9 mouse cellular contexts compared by ENCODE assay signal in the genomic region with DNA sequence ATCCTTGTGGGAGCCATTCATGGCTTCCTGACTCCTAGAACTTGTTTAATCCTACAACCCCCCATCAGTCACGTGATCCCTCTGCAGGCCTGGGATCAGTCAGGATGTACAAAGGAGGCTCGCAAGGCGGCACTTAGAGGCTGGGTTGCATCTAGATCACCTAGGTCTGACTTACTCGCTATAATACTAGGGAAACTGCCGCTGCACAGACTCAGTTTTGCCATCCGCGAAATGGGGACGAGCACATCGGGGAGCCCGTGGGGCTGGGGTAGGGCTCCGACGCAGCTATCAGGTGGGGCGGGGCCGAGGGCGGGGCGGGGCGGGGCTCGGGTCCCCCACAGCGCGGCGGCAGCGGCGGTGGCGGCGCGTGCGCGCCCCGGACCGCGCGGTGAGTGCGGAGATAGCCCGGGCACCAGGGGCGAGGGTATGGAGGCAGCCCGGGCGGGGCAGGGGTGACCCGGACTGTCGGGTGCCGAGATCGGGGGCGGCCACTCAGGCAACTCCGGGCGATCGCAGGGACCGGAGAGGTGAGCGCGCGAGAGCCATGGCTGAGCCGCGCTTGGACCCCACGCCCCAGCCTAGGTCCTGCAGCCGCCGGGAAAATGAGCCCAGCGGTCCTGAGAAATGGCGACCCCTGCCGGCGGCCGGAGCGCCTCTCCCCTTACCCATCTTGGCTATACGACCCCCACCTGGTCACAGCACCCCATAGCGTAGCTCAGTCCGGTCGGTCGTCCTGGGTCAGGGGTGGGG. TPM values are rescaled to one million over a fixed set of nuclear protein-coding genes. Genes with fewer than 3 reads are reported as not detected.
DNase-seq lines count a peak whose midpoint lies in the region; ATAC-seq lines count a peak whose summit lies in the region.
"Had no signal": no experiment of that assay in that cellular context is flagged by ENCODE, and none has a peak within 500 bp of the region (broad histone marks: within the 10 kb centered on the region; RNA-seq: fewer than 3 reads in every experiment).

A gene (plus strand): TSS at position 346 of the 750 bp plus-strand sequence.

- H3K4me3 ChIP-seq in heart, embryonic 13.5 days: peak within 1 kb of the TSS; percentile 75
- H3K4me3 ChIP-seq in liver, embryonic 16.5 days (ENCODE audit: low read depth, low read length): peak within 1 kb of the TSS; percentile 65
- peak within 1 kb of the TSS; percentile 51 for H3K4me3 ChIP-seq in neural tube, embryonic 14.5 days (ENCODE audit: low read depth, low read length)

- peak within 1 kb of the TSS; percentile 89 for H3K27ac ChIP-seq in heart, embryonic 13.5 days (replicated peaks)
- no peak within 1 kb of the TSS for H3K27ac ChIP-seq in liver, embryonic 16.5 days (ENCODE audit: low read length)
- H3K27ac ChIP-seq in neural tube, embryonic 14.5 days (ENCODE audit: low read depth, low read length): peak within 1 kb of the TSS; percentile 39

- WGBS in heart, embryonic 13.5 days: 1% methylated on average over 62 of the region's 65 CpGs
- under 1% methylated on average over 60 of the region's 65 CpGs for WGBS in liver, embryonic 16.5 days (ENCODE audit: insufficient replicate concordance)
- WGBS in neural tube, embryonic 14.5 days: 1% methylated on average over 51 of the region's 65 CpGs

- peak; percentile 20; the same call in 1 of the 2 replicates for ATAC-seq in heart, embryonic 13.5 days (ENCODE audit: extremely low read depth, insufficient number of reproducible peaks, low FRiP score, low TSS enrichment)
- ATAC-seq in liver, embryonic 16.5 days (ENCODE audit: low read depth): peak; percentile 61
- ATAC-seq in neural tube, embryonic 14.5 days (ENCODE audit: low read depth): peak; percentile 82

- H3K9me3 ChIP-seq in heart, embryonic 13.5 days: no peaks in the 10 kb centered on the region
- no peaks in the 10 kb centered on the region for H3K9me3 ChIP-seq in liver, embryonic 16.5 days (replicated peaks; ENCODE audit: control insufficient read depth, low read length)
- H3K9me3 ChIP-seq in neural tube, embryonic 14.5 days (ENCODE audit: control insufficient read depth, low read length): no peaks in the 10 kb centered on the region

- H3K4me2 ChIP-seq in heart, embryonic 13.5 days: peak within 1 kb of the TSS; percentile 84
- H3K4me2 ChIP-seq in liver, embryonic 16.5 days (ENCODE audit: low read depth, low read length): peak within 1 kb of the TSS; percentile 75
- peak within 1 kb of the TSS; percentile 58 for H3K4me2 ChIP-seq in neural tube, embryonic 14.5 days (ENCODE audit: low read depth, low read length)

- peak within 1 kb of the TSS; percentile 89 for H3K9ac ChIP-seq in heart, embryonic 13.5 days
- H3K9ac ChIP-seq in liver, embryonic 16.5 days (ENCODE audit: low read depth, low read length): peak within 1 kb of the TSS; percentile 65
- peak within 1 kb of the TSS; percentile 69 for H3K9ac ChIP-seq in neural tube, embryonic 14.5 days (replicated peaks; ENCODE audit: low read depth, low read length)

- no peaks in the 10 kb centered on the region for H3K27me3 ChIP-seq in heart, embryonic 13.5 days (replicated peaks)
- no peaks in the 10 kb centered on the region for H3K27me3 ChIP-seq in liver, embryonic 16.5 days (ENCODE audit: control insufficient read depth, insufficient read depth, low read depth, low read length)
- no peaks in the 10 kb centered on the region for H3K27me3 ChIP-seq in neural tube, embryonic 14.5 days (ENCODE audit: control insufficient read depth, insufficient read depth, low read length)

- DNase-seq in CD4-positive, CD25-positive, alpha-beta regulatory T cell, adult 2 months (ENCODE audit: low read depth, low spot score): peak; percentile 71
- peak; percentile 67 to 72 for DNase-seq in adrenal gland, adult 18-20 months (ENCODE audit: low spot score in 2 of 2)
- peak; percentile 90 for DNase-seq in embryo, embryonic 9.5 days (ENCODE audit: extremely low spot score)
- DNase-seq in kidney, postnatal 25 days: peak; percentile 67 to 76
- DNase-seq in thymus, postnatal 0 days (ENCODE audit: low spot score): peak; percentile 51

- peaks cover 21% of the 10 kb centered on the region for H3K36me3 ChIP-seq in heart, embryonic 13.5 days
- H3K36me3 ChIP-seq in liver, embryonic 16.5 days (ENCODE audit: control insufficient read depth, insufficient read depth): no peaks in the 10 kb centered on the region
- H3K36me3 ChIP-seq in neural tube, embryonic 14.5 days (ENCODE audit: control insufficient read depth, insufficient read depth, low read length): no peaks in the 10 kb centered on the region

- peaks cover 53% of the 10 kb centered on the region for H3K4me1 ChIP-seq in heart, embryonic 13.5 days
- peaks cover 15% of the 10 kb centered on the region for H3K4me1 ChIP-seq in liver, embryonic 16.5 days (ENCODE audit: control insufficient read depth, low read depth, low read length)
- peaks cover 4% of the 10 kb centered on the region; the same call in 1 of the 2 replicates for H3K4me1 ChIP-seq in neural tube, embryonic 14.5 days (ENCODE audit: control insufficient read depth, insufficient read depth, low read length)

RNA-seq across cellular contexts. Expression of the gene that starts here (rescaled TPM):
- total RNA-seq in adrenal gland, adult 18-20 months (2021): not detected
- not detected in 2 replicates for polyA plus RNA-seq in heart, embryonic 13.5 days (2015; fragmentation: Nextera tagmentation; extraction: Ambion mirVana)
- polyA plus RNA-seq in liver, embryonic 16.5 days (2015; fragmentation: Nextera tagmentation; extraction: Ambion mirVana): not detected in 2 replicates
- polyA plus RNA-seq in neural tube, embryonic 14.5 days (2014; fragmentation: Nextera tagmentation; extraction: Ambion mirVana): not detected in 2 replicates
- polyA plus RNA-seq in thymus, postnatal 0 days (2015; fragmentation: Nextera tagmentation; extraction: Ambion mirVana): not detected in 2 replicates
- polyA plus RNA-seq: gonadal fat pad, adult 2 months had no signal

Comparison
In these comparisons a context has a peak if more than half of its experiments do, and no peak if none do; other contexts are left out.
1. Peak in DNase-seq in adrenal gland, adult 18-20 months; RNA of the gene not detected or under 1 TPM.
2. Peak in ATAC-seq, H3K4me3 ChIP-seq, H3K27ac ChIP-seq, H3K9ac ChIP-seq and H3K4me2 ChIP-seq in heart, embryonic 13.5 days; RNA of the gene not detected or under 1 TPM.
3. Peak in ATAC-seq, H3K4me3 ChIP-seq, H3K9ac ChIP-seq and H3K4me2 ChIP-seq in liver, embryonic 16.5 days; RNA of the gene not detected or under 1 TPM.
4. Peak in ATAC-seq, H3K4me3 ChIP-seq, H3K27ac ChIP-seq, H3K9ac ChIP-seq and H3K4me2 ChIP-seq in neural tube, embryonic 14.5 days; RNA of the gene not detected or under 1 TPM.
5. Peak in DNase-seq in thymus, postnatal 0 days; RNA of the gene not detected or under 1 TPM.
6. ATAC-seq: peak in every context shown above with its lines; median percentile 82 in neural tube, embryonic 14.5 days; 61 in liver, embryonic 16.5 days; 20 in heart, embryonic 13.5 days.